ENCODE assay signal across 9 mouse cellular contexts in the genomic region with DNA sequence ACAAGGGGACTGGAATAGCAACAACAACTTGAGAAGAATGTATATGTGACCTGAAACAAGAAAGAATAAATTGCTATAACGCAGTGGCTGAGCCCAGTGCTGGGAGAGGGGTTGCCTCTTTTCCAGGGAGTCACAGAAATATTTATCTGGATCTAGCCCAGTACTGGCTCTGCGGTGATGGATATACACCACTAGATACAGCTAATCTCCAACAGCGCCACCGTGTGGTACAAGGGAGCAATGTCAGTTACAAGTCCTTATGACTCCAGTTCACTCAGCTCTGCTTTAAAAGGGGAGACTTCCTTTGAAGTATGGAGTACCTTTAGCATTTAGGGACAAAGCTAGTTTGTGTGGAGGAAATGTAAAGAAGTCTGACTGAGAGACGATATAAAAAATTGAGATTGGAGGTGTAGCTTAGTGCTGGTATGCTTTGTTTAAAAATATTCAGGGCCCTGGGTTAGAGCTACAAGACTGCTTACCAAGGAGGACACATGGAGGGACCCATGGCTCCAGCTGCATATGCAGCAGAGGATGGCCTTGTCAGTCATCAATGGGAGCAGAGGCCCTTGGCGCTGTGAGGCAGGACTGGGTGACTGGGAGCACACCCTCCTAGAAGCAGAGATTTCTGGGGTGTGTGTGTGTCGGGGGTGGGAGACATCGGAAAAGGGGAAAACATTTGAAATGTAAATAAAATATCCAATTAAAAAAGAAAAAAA.
DNase-seq lines count a peak whose midpoint lies in the region; ATAC-seq and TF ChIP-seq lines count a peak whose summit lies in the region.
"Had no signal": no experiment of that assay in that cellular context is flagged by ENCODE, and none has a peak within 500 bp of the region (broad histone marks: within the 10 kb centered on the region; RNA-seq: fewer than 3 reads in every experiment).

No protein-coding gene starts in this region.

- no peak for TF ChIP-seq POLR2A in cerebellum, adult 2 months (IDR thresholded peaks at IDR 0.05; ENCODE audit: borderline replicate concordance, insufficient read depth, low read length)

- H3K9ac ChIP-seq in hindbrain, embryonic 16.5 days (ENCODE audit: low read depth, low read length), result no peak overlapping the region
- H3K9ac ChIP-seq: heart, embryonic 15.5 days had no signal

- DNase-seq in Patski (ENCODE audit: low read depth, low spot score), result no peak
- DNase-seq in cerebellum, adult 2 months, result peak; percentile 27 to 32
- peak; percentile 58 to 89 for DNase-seq in frontal cortex, adult 2 months (ENCODE audit: extremely low spot score in 1 of 2, low spot score in 1 of 2)
- peak; percentile 54 to 87 for DNase-seq in layer of hippocampus, postnatal 25 days (ENCODE audit: extremely low spot score in 1 of 2, low spot score in 1 of 2)
- peak; percentile 81 for DNase-seq in lung, postnatal 36 days
- peak; percentile 84 to 85 for DNase-seq in right cerebral cortex, adult 2 months (ENCODE audit: low spot score in 2 of 2)
- no peak for DNase-seq in B cell, adult 2 months

- POLR2A ChIA-PET in Patski (lab: Charles Lee), result no interaction called here

- H3K27me3 ChIP-seq in Patski, result no peaks in the 10 kb centered on the region
- no peaks in the 10 kb centered on the region for H3K27me3 ChIP-seq in cerebellum, adult 2 months (ENCODE audit: control insufficient read depth, insufficient read depth, low read length)
- no peaks in the 10 kb centered on the region for H3K27me3 ChIP-seq in hindbrain, embryonic 16.5 days (replicated peaks; ENCODE audit: control insufficient read depth, insufficient read depth, low read length)
- H3K27me3 ChIP-seq: heart, embryonic 15.5 days had no signal

- CTCF ChIA-PET in Patski (lab: Charles Lee), result interaction anchor here (0.8 to 2.6 kb wide), 5 partner anchors 9 to 433 kb away, joined by 3 to 14 read pairs (median 3); no protein-coding TSS in a partner anchor

- peak; percentile 82 for TF ChIP-seq CTCF in Patski (IDR thresholded peaks at IDR 0.05)
- TF ChIP-seq CTCF in cerebellum, adult 2 months (IDR thresholded peaks at IDR 0.05; ENCODE audit: borderline replicate concordance, insufficient read depth, low read depth, low read length), result peak; percentile 48; the same call in 1 of the 2 replicates

- no peak overlapping the region for H3K4me2 ChIP-seq in hindbrain, embryonic 16.5 days (ENCODE audit: low read length)
- H3K4me2 ChIP-seq: heart, embryonic 15.5 days had no signal

- H3K4me1 ChIP-seq in cerebellum, adult 2 months (ENCODE audit: control insufficient read depth, insufficient read depth, low read length), result no peaks in the 10 kb centered on the region
- no peaks in the 10 kb centered on the region for H3K4me1 ChIP-seq in hindbrain, embryonic 16.5 days (ENCODE audit: control insufficient read depth, insufficient read depth, low read depth, low read length)
- H3K4me1 ChIP-seq: heart, embryonic 15.5 days had no signal

- 40% methylated on average over 8 of the region's 8 CpGs for WGBS in cerebellum, adult 2 months
- 42% methylated on average over 8 of the region's 8 CpGs for WGBS in hindbrain, embryonic 16.5 days

- in situ Hi-C loops in Patski (cut with MboI; ENCODE audit: low pct_unique_long_range_greater_than_20kb), result no loop called here

- H3K9me3 ChIP-seq in hindbrain, embryonic 16.5 days (ENCODE audit: control insufficient read depth, low read length), result no peaks in the 10 kb centered on the region
- H3K9me3 ChIP-seq: heart, embryonic 15.5 days had no signal

- no peaks in the 10 kb centered on the region for H3K36me3 ChIP-seq in hindbrain, embryonic 16.5 days (ENCODE audit: control insufficient read depth, insufficient read depth, low read length)
- H3K36me3 ChIP-seq: heart, embryonic 15.5 days had no signal

- H3K27ac ChIP-seq in cerebellum, adult 2 months (ENCODE audit: insufficient read depth, low read length), result no peak overlapping the region
- H3K27ac ChIP-seq in hindbrain, embryonic 16.5 days (ENCODE audit: low read depth, low read length), result no peak overlapping the region
- H3K27ac ChIP-seq: heart, embryonic 15.5 days had no signal

- ATAC-seq in Patski, result peak; percentile 89
- peak; percentile 93 for ATAC-seq in hindbrain, embryonic 16.5 days

- no peak overlapping the region for H3K4me3 ChIP-seq in cerebellum, adult 2 months (replicated peaks; ENCODE audit: insufficient read depth, low read depth, low read length)
- no peak overlapping the region for H3K4me3 ChIP-seq in hindbrain, embryonic 16.5 days (ENCODE audit: low read length)
- H3K4me3 ChIP-seq: heart, embryonic 15.5 days had no signal

Comparison
In these comparisons a context has a peak if more than half of its experiments do, and no peak if none do; other contexts are left out.
1. DNase-seq: peak in cerebellum, adult 2 months (2 of 2), frontal cortex, adult 2 months (2 of 2), layer of hippocampus, postnatal 25 days (2 of 2), lung, postnatal 36 days (single experiment) and right cerebral cortex, adult 2 months (2 of 2); none in Patski (single experiment) and B cell, adult 2 months (0 of 2).